Mouse (Mus musculus) G1E (cell line): ENCODE results near the gene Heatr5b.

Experiments
- CTCF ChIP-seq: IDR thresholded peaks from 2 replicates; pipeline ENCODE4 v1.5.1; 2012; ENCODE audit warnings: low read depth, low read length, inconsistent platforms, mixed read lengths
- GATA1 ChIP-seq: IDR thresholded peaks from 2 replicates; pipeline ENCODE4 v1.6.1; 2012; ENCODE audit warnings: borderline replicate concordance, low read length, inconsistent platforms, mixed read lengths
- POLR2AphosphoS5 ChIP-seq: IDR thresholded peaks from 2 replicates; pipeline ENCODE4 v1.6.1; 2012; ENCODE audit warnings: low read depth, low read length, inconsistent platforms; ENCODE audit not compliant: insufficient replicate concordance
- TAL1 ChIP-seq: conservative IDR thresholded peaks from 2 replicates; pipeline ENCODE4 v1.6.1; 2012; ENCODE audit warnings: low read depth, low read length, inconsistent platforms, mixed read lengths

DNA sequence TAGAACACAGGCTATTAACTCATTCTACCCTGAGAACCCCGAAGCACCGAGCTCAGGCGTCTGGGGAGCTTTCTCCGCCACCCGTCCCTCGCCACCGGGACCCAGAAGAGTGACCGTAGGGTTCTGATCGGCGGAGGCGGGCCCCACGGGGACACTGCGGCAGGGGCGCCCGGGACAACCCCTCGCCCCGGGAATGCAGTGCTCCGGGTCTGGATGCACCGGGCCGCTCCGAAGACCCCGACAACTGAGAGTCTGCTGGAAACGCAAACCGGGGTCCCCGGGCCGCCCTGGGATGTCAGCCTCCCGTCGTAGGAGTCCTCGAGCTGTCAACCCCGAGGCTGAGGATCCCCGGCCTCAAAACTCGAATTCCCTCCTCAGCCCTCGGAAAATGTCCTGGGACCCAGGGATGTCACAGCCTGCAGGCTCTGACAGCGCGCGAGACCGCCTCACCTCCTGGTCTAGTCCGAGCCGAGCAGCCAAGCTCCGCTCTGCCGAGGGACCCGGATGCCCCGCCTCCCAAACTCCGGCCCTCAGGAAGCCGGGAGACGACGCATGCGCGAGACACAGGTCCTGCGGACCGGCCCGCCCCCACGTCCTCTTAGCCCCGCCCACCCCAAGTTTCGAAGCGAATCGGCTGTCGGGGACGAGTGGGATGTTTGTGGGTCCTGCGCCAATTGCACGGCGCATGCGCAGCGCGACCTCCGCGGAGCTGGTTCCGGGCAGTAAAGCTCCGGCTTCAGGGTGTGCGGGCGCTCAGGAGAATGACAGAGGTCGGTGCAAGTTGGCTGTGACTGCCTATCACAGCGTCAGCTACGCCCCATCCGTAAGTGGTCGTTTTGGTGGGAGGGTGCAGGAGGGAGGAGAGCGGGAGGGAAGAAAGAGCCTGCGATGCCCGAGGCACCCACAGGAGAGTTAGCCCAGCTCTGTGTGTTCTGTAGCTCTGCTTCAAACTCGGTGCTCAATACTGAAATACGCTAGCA is at the start of gene Heatr5b, which contains the start of gene Gpatch11:
- no peak for TF ChIP-seq CTCF
- TF ChIP-seq TAL1: no peak
- TF ChIP-seq GATA1: no peak
- no peak for TF ChIP-seq POLR2AphosphoS5
